Mouse (Mus musculus): ENCODE data around the gene Smim12. TPM values are rescaled to one million over a fixed set of nuclear protein-coding genes. Genes with fewer than 3 reads are reported as not detected.

Gene Smim12
- 3.9 TPM for polyA plus RNA-seq (2014; fragmentation: Illumina TruSeq; extraction: RNeasy Lipid Tissue Mini Kit (QIAGEN cat#74804); ENCODE audit: low read depth, low replicate concordance)

DNA sequence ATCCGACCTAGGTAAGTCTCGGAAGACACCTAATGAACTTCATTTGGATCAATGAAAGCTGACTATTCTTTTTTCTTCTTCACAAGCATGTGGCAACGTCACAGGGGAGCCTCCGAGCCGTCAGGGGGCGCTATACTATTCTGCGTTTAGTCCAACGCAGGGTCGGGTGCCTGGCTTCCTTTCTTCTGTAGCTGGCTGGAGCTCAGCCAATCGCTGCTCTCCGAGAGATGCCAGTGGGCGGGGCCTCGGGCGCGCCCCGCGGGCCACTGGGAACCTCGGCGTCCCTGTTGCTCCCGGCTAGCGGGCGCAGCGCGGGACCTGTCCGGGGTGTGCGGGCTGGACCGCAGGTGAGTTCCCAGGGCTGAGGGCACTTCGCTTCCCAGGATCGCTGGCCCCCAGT lies at the start of gene Smim12:
TSS of gene Smim12 (plus strand) at position 233 of the 400 bp plus-strand sequence.

Other genes starting within 250 kb of the Smim12 start
- 298 TPM for gene Sfpq, start 222.5 kb upstream of the Smim12 start, polyA plus RNA-seq (2014; fragmentation: Illumina TruSeq; extraction: RNeasy Lipid Tissue Mini Kit (QIAGEN cat#74804); ENCODE audit: low read depth, low replicate concordance)
- gene Zmym1, start 182.6 kb upstream of the Smim12 start, polyA plus RNA-seq (2014; fragmentation: Illumina TruSeq; extraction: RNeasy Lipid Tissue Mini Kit (QIAGEN cat#74804); ENCODE audit: low read depth, low replicate concordance): 10.2 TPM
- 32.2 TPM for gene Zmym6, start 166.4 kb upstream of the Smim12 start, polyA plus RNA-seq (2014; fragmentation: Illumina TruSeq; extraction: RNeasy Lipid Tissue Mini Kit (QIAGEN cat#74804); ENCODE audit: low read depth, low replicate concordance)
- gene Tmem35b, start 120.1 kb upstream of the Smim12 start, polyA plus RNA-seq (2014; fragmentation: Illumina TruSeq; extraction: RNeasy Lipid Tissue Mini Kit (QIAGEN cat#74804); ENCODE audit: low read depth, low replicate concordance): 24.9 TPM
- not detected for gene Dlgap3, start 74.6 kb upstream of the Smim12 start, polyA plus RNA-seq (2014; fragmentation: Illumina TruSeq; extraction: RNeasy Lipid Tissue Mini Kit (QIAGEN cat#74804); ENCODE audit: low read depth, low replicate concordance)
- gene Gja4, start 70.3 kb downstream of the Smim12 start, polyA plus RNA-seq (2014; fragmentation: Illumina TruSeq; extraction: RNeasy Lipid Tissue Mini Kit (QIAGEN cat#74804); ENCODE audit: low read depth, low replicate concordance): not detected
- not detected for gene Gjb3, start 87.1 kb downstream of the Smim12 start, polyA plus RNA-seq (2014; fragmentation: Illumina TruSeq; extraction: RNeasy Lipid Tissue Mini Kit (QIAGEN cat#74804); ENCODE audit: low read depth, low replicate concordance)
- gene Gjb4, start 110.3 kb downstream of the Smim12 start, polyA plus RNA-seq (2014; fragmentation: Illumina TruSeq; extraction: RNeasy Lipid Tissue Mini Kit (QIAGEN cat#74804); ENCODE audit: low read depth, low replicate concordance): not detected
- gene Gjb5, start 114.4 kb downstream of the Smim12 start, polyA plus RNA-seq (2014; fragmentation: Illumina TruSeq; extraction: RNeasy Lipid Tissue Mini Kit (QIAGEN cat#74804); ENCODE audit: low read depth, low replicate concordance): not detected

Measured in kidney, adult 10 weeks (tissue).